Mouse (Mus musculus) fibroblast of lung, adult 2 months (primary cell): ENCODE data around the gene Yars.
A peak's percentile ranks its signal among the peaks of the same experiment; 100 is the strongest.
"Not testable (repeated sequence)": the region's sequence is repeated elsewhere in the genome, so short reads cannot be mapped to it uniquely, and the experiment has no call there.

Source experiments
- DNase-seq: peaks from one replicate; pipeline ENCODE4 v3.0.0-alpha.2; 2011; ENCODE audit warnings: low read depth

Yars gene

GRCm38 (mm10) chr4:129188803-129189541 is 588 bp upstream of the Yars start:
- no peak for DNase-seq

- no peak for DNase-seq
Measured at GRCm38 (mm10) chr4:129190538-129190937, 978 bp downstream of the Yars start.

GRCm38 (mm10) chr4:129191691-129192090 is 2.1 kb downstream of the Yars start:
- DNase-seq = no peak

GRCm38 (mm10) chr4:129194280-129194679 is 4.7 kb downstream of the Yars start:
- no peak for DNase-seq

GRCm38 (mm10) chr4:129197514-129197913 is 8.0 kb downstream of the Yars start:
- no peak for DNase-seq

GRCm38 (mm10) chr4:129204655-129205054 is 15.1 kb downstream of the Yars start:
- DNase-seq = peak; percentile 99

- no peak for DNase-seq
Measured at GRCm38 (mm10) chr4:129206792-129207191, 17.2 kb downstream of the Yars start.

- DNase-seq = no peak
Measured at GRCm38 (mm10) chr4:129209504-129209903, 19.9 kb downstream of the Yars start.

- peak; percentile 33 for DNase-seq
Measured at GRCm38 (mm10) chr4:129211461-129211860, 21.9 kb downstream of the Yars start.

- not testable (repeated sequence) for DNase-seq
Measured at GRCm38 (mm10) chr4:129212486-129212885, 22.9 kb downstream of the Yars start.

- peak; percentile 61 for DNase-seq
Measured at GRCm38 (mm10) chr4:129218569-129219175, 29.1 kb downstream of the Yars start.

GRCm38 (mm10) chr4:129219198-129219597 is 29.6 kb downstream of the Yars start:
- no peak for DNase-seq

- DNase-seq = no peak
Measured at GRCm38 (mm10) chr4:129220376-129221089, 31.0 kb downstream of the Yars start.

- no peak for DNase-seq
Measured at GRCm38 (mm10) chr4:129221097-129222010, 31.8 kb downstream of the Yars start.

GRCm38 (mm10) chr4:129222019-129222925 is 32.7 kb downstream of the Yars start:
- DNase-seq = no peak

GRCm38 (mm10) chr4:129223421-129224281 is 34.1 kb downstream of the Yars start:
- no peak for DNase-seq

- no peak for DNase-seq
Measured at GRCm38 (mm10) chr4:129225315-129225714, 35.8 kb downstream of the Yars start.

GRCm38 (mm10) chr4:129226441-129226963 is 36.9 kb downstream of the Yars start:
- DNase-seq = no peak

- DNase-seq = no peak
Measured at GRCm38 (mm10) chr4:129227170-129227984, 37.8 kb downstream of the Yars start.
